Mouse (Mus musculus): ENCODE measurements at regions not wholly inside any gene's neighbourhood (a gene's known extent, or its start where the extent isn't known, plus 50 kb on each side); places are given as distances from the start of the nearest gene placed in this dataset.

DNA sequence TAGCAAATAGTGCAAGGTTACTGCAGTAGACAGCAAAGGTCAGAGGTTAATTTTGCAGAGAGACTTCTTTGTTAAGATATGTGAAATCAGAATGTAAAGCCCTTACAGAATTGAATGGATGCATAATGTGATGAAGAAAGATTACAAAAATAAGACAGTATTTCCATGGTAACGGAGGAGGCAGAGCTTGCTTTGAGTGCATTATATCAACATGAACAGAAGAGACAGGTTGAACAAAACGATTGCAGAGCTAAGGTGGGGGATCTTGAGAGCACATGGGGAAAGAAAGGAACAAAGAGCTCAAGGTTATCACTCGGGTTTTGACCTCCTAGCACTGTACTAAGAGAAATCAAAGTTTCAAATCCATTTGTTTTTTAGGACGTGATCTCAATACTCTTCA is 106.2 kb upstream of the Rap2b start:
- TF ChIP-seq CTCF (IDR thresholded peaks at IDR 0.05; ENCODE audit: control insufficient read depth, insufficient read depth, insufficient read length) = no peak
- TF ChIP-seq USF1 (IDR thresholded peaks at IDR 0.05; ENCODE audit: low read depth) = no peak
- no peak for TF ChIP-seq MYOD1 (IDR thresholded peaks at IDR 0.05; ENCODE audit: control insufficient read depth, insufficient read length, low read depth)
